Mouse (Mus musculus) heart, postnatal 14 days (tissue): ENCODE measurements around the gene Ubqln2. TPM values are rescaled to one million over a fixed set of nuclear protein-coding genes. Genes with fewer than 3 reads are reported as not detected.

ENCODE experiments used
- DNase-seq, 2 experiments: peaks; one replicate each; pipeline ENCODE4 v3.0.0; 2021 to 2022
- intact Hi-C: fragments of 180-260 bp; cut with DNase I; formaldehyde crosslinking; loops from one replicate; pipeline ENCODE4 v1.15.1; 2025
- long read RNA-seq, 2 experiments: library from polyadenylated mRNA; stranded (forward); transcript quantifications; one replicate each; pipeline ENCODE4 v2.0.0; 2021
- total RNA-seq, 2 experiments: library from RNA; stranded (reverse); gene quantifications; 2 replicates each; pipeline ENCODE4 v1.2.3; 2021

Gene Ubqln2
- 10 to 100 TPM; 25.4 to 26.1 TPM for total RNA-seq
- long read RNA-seq, experiment 1, transcript Ubqln2-201 (1 exons, 3,344 nt): major isoform, 12 of 12 reads
- long read RNA-seq, experiment 1, partial matches to known transcripts: 0 of 12 reads
- long read RNA-seq, experiment 1, other reads (novel, unspliced or antisense): 0 of 12 reads
- long read RNA-seq, experiment 2, transcript Ubqln2-201 (1 exons, 3,344 nt): major isoform, 9 of 9 reads
- long read RNA-seq, experiment 2, partial matches to known transcripts: 0 of 9 reads
- long read RNA-seq, experiment 2, other reads (novel, unspliced or antisense): 0 of 9 reads

DNA sequence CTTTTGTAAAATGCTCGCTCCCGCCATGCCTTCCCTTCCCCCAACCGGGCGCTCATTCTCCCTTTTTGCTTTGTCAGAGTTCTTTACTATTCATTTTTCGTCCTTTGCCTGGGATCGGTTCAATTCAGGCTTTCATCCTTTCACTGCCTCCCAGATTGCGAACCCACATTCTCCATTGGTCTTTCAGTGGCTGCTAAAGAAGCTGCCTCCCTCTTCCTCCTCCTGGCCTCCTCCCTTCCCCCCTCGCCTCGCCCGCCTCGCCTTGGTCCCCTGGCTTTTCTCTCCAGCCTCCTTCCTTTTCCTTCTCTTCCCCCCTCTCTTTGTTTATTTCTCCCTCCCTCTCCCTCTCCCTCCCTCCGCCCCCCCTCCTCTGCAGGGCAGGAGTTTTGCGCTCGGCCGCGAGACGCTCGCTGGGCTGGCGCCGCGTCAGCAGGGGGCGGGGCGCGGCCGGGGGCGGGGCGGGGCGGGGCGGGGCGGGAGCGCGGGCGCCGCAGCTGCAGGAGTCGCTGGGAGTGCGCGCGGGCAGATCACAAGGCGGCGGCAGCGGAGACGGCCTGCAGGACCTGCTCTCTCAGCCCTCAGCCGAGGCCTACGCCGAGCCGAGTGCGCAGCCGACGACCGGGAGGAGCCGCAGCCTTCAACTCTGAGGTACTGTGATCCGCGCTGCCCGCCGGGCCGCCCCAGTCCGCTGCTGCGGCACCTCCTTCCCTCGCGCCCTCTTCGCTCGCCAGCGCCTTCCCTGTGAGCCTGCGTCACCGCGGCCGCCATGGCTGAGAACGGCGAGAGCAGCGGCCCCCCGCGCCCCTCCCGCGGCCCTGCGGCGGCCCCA, at the start of gene Ubqln2:
TSS of gene Ubqln2 (plus strand) at position 540 of the 829 bp plus-strand sequence.
- DNase-seq: peak; percentile 79 to 81
- intact Hi-C loops: loop anchor here (5.0 kb wide), 1 partner anchor 461 kb away; the partner anchor contains the start of gene Mageh1

GRCm38 (mm10) chrX:153451946-153452345, 46.1 kb upstream of the Ubqln2 start:
- intact Hi-C loops: no loop called here
- no peak for DNase-seq

DNA sequence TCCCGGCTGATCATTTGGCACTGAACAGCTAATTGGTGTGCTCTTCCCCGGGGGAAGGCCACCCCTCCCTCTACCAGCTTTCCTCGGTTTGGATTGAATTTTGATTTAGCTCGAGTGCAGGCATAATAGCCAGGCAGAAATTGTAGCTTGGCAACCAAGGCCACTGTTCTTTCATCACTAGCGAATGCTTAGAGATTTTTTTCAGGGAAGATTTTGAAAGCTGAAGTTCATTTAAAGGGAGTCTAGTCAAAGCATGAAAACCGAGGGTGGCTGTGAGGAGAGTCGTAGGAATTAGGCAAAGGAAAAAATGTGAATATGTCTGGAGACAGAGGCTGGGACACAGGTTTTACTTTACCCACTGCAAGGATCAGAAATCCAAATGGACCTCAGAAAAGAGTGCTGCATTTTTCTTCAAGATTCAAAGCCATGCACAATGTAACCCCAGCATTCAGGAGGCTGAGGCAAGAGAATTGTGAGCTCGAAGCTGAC, 21.2 kb upstream of the Ubqln2 start:
- intact Hi-C loops: no loop called here
- DNase-seq: no peak

DNA sequence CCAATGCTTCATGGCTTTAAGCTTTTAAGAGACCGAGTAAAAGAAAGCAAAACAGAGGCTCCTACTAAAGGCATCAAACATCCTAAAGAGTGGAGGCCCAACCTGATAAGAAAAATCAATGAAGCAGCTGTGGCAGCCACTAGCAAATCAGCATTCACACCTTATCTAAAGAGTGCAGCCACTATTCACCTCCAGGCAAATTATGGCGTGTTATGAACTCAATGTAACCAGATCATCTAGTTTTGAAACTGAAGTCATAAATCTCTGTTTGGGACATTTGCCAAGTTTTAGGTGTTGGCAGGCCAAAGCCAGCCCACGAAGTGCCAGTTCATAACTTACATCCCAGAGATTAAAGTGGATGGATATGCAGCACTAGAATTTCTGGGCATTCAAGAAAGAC, 5.7 kb upstream of the Ubqln2 start:
- DNase-seq: no peak
- intact Hi-C loops: no loop called here

- intact Hi-C loops: loop anchor here (5.0 kb wide), 1 partner anchor 461 kb away; the partner anchor contains the start of gene Mageh1
- DNase-seq: peak in 1 of 2 experiments; percentile 4
Observed at GRCm38 (mm10) chrX:153498665-153499293, 752 bp downstream of the Ubqln2 start.

DNA sequence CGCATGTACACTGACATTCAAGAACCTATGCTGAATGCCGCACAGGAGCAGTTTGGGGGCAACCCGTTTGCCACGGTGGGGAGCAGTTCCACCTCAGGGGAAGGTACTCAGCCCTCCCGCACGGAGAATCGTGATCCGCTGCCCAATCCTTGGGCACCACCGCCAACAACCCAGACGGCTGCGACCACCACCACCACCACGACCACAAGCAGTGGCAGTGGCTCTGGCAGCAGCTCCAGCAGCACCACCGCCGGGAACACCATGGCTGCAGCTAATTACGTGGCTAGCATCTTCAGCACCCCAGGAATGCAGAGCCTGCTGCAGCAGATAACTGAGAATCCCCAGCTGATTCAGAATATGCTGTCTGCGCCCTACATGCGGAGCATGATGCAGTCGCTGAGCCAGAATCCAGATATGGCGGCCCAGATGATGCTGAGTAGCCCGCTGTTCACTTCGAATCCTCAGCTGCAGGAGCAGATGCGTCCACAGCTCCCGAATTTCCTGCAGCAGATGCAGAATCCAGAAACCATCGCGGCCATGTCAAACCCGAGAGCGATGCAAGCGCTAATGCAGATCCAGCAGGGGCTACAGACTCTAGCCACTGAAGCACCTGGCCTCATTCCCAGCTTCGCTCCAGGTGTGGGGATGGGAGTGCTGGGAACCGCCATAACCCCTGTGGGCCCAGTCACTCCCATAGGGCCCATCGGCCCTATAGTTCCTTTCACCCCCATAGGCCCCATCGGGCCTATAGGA, 1.4 kb downstream of the Ubqln2 start:
- intact Hi-C loops: loop anchor here (5.0 to 10.0 kb wide), 2 partner anchors 225 to 462 kb away; partner anchors contain the start of genes Mageh1 and Nbdy
- DNase-seq: peak in 1 of 2 experiments; percentile 3

GRCm38 (mm10) chrX:153500047-153500345, 2.0 kb downstream of the Ubqln2 start:
- DNase-seq: peak in 1 of 2 experiments; percentile 3
- intact Hi-C loops: loop anchor here (10.0 kb wide), 1 partner anchor 225 kb away; the partner anchor contains the start of gene Nbdy

GRCm38 (mm10) chrX:153505954-153506353, 7.9 kb downstream of the Ubqln2 start:
- DNase-seq: peak; percentile 50 to 58
- intact Hi-C loops: loop anchor here (5.0 to 10.0 kb wide), 2 partner anchors 119 to 219 kb away; partner anchors contain the start of gene Nbdy

- intact Hi-C loops: no loop called here
- no peak for DNase-seq
Observed at GRCm38 (mm10) chrX:153515491-153515890, 17.5 kb downstream of the Ubqln2 start.

GRCm38 (mm10) chrX:153528399-153528798, 30.4 kb downstream of the Ubqln2 start:
- intact Hi-C loops: loop anchor here (2.0 kb wide), 1 partner anchor 140 kb away; no protein-coding TSS in a partner anchor
- DNase-seq: peak in 1 of 2 experiments; percentile 8

Other genes starting within 250 kb of the Ubqln2 start
- gene Cypt3, start 60.4 kb downstream of the Ubqln2 start, total RNA-seq: not detected
- gene Kctd12b, start 198.2 kb downstream of the Ubqln2 start, total RNA-seq: 10 to 100 TPM; 16.0 to 17.2 TPM
- gene Nbdy, start 225.4 kb downstream of the Ubqln2 start, total RNA-seq: 10 to 100 TPM; 24.5 to 24.7 TPM